Mouse (Mus musculus) 416B (cell line): ENCODE results near the gene Pwp1.
"Not testable (repeated sequence)": the region's sequence is repeated elsewhere in the genome, so short reads cannot be mapped to it uniquely, and the experiment has no call there.

ENCODE experiments used
- DNase-seq: peaks from one replicate; pipeline ENCODE4 v3.0.0; 2011; ENCODE audit warnings: low read depth

The Pwp1 gene

DNA sequence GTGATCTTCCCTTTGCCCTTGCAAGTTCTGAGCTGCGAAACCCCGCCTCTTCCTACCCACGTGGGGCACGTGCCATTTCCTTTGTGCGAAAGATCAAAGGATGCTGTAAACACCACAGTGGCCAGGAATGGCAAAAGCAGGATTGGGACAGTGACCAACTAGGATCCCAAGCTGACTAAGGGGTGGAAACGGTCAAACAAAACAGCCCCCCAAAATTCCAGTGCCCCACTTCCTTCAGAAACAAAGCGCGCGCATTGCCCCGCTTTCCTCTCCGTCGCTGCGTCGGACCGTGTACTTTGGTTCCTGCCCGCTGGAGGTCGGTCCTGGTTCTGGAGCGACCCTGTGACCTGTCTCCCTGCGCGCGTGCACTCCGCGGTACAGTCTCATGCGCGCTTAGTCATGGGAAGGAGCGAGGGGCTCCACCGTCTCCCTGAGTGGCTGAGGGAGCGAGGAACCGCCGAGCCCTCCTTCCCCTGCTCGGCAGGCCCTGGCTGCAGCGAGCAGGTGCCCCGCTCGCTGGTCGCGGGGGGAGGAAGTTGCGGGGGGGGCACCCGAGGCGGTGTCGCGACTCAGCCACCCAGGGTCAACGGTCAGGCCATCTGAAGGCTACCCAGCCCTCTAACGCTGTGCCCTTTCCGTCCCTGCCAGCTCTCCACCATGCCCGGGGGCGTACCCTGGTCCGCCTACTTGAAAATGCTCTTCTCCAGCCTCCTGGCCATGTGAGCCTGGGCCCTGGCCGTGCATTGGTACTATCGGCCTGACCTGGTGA lies at the start of gene Pwp1:
Gene Pwp1, plus strand, starts transcription at position 410 of the 769 bp plus-strand sequence.
- peak; percentile 36 for DNase-seq

DNA sequence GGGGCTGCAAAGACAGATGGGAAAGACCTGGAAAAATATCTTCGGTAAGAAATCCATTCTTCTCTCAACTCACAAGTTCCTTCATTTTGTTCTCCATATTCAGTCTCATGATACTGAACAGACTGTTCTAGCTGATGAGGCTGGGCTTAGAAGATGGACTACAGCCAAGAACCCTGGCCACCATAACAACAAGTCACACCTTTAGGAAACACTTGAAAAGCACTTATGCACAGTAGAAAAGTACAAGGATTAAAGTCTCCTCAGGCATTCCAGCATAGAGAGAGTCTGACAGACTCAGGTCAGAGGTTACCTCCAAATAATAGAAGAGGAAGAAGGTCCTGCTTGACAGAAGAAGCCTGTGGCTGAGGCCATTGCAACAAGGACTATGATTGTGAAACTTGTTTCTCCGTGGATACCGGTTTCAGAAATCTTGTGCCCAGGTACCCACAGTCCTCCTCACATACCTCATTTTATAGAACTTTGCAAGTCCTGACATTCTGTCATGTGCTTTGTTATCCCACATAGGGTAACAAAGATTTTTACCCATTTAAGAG lies 7.1 kb upstream of the Pwp1 start:
- not testable (repeated sequence) for DNase-seq

DNA sequence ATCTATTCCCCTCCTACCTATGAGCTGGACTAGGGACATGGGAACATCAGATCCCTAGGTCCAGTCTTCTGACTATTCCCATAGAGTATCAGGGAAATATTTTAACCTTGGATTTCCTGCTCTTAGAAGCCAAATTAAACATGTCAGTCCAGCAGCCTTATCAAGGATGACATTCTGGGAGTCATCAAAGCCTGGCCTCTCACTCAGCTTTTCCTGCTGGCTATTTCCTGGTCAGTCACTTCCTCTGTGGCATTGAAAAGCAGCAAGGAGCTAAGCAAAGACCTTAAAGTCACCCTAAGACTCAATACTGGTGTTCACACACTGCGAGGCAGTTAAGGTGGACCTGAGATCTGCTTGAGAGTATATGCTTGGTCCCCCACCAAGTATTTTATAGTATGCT lies 5.5 kb upstream of the Pwp1 start:
- DNase-seq: not testable (repeated sequence)

DNA sequence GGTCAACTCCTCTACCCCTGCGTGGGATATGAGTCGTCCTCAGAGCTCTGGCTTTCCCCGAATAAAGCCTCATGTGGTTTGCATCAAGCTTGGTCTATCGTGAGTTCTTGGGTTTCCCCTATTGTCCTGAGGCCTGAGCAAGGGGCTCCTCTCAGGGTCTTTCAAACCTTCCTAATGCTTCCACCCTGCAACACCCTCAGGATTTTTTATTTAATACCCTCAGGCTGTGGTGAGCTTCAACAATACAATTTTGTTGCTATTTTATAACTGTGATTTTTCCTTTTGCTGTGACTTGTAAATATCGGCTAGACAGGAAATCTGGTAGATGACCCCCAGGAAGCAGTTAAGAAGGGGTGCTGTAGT lies 591 bp upstream of the Pwp1 start:
- DNase-seq: not testable (repeated sequence)

DNA sequence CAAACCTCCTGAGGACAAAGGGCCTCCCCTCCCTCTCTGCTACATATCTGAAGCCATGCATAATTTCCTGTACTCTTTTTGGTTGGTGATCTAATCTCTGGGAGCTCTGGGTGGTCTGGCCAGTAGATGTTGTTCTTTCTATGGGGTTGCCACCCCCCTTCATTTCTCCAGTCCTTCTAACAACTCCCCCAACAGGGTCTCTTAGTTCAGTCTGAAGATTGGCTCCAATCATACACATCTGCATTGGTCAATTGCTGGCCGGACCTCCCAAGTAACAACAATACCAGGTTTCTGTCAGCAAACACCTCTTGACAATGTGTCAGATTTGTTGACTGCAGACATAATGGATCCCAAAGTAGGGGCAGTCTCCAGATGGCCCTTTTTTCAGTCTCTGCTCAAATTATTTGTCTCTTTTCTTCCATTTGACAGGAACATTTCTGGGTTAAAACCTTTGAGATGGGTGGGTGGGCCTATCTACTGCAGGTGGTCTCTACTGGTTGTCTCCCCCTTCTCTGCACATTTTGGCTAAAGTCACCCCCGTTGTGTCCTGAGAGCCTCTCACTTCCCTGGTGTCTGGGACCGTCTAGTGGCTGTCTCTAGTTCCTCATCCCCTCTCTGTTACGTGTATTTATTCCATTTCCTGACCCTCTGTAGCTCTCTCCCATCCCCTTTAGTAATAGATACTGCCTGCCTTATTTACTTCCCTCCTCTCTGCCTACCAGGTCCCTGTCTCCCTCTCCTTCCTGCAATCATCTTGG lies 17.0 kb downstream of the Pwp1 start:
- DNase-seq: no peak

DNA sequence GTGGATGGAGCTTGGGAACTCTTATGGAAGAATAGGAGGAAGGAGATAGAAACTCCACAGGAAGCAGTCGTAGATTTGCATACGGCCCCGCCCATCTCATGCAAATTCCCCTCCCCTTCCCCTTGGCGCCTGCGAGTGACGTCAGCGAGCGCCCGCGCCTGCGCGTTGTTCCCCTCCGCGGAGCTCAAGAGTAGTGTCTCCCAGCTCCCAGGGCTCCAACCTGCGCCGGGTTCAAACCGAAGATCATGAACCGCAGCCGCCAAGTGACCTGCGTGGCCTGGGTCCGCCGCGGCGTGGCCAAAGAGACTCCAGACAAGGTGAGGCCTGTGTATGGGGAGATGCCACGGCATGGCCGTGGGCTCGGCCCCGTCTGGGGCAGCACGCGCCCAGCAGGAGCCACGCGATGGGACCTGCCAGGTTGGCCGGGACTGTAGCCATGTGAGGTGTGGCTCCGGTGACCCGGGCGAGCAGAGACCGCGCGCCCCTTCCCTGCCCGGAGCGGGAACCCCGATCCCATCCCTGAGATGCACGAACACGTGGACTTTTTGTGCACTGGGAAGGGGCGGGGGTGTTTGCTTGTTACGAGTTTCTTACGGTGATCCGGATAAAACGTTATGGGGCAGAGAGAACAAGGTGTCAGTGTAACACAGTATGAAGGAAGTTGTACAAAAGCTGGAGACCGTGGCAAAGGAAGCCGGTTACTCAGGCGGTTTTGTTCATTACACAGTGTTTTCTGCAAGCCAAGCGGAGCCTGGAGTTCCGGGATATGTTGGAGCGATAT lies 42.6 kb downstream of the Pwp1 start:
- peak; percentile 91 for DNase-seq

DNA sequence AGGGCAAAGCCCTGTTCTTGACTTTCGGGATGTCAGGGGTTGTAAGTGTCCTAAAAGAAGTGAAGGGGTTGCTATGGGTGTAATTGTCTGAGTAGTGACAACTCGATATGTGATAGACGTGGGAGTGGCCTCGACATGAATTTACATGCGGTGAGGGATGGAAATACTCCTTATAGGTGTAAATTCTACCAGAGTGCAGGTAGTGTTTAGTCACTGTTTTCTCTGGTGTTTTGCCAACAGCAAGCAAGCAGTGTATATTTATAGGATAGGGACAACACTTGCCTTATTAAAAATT lies 43.1 kb downstream of the Pwp1 start:
- DNase-seq: peak; percentile 41

DNA sequence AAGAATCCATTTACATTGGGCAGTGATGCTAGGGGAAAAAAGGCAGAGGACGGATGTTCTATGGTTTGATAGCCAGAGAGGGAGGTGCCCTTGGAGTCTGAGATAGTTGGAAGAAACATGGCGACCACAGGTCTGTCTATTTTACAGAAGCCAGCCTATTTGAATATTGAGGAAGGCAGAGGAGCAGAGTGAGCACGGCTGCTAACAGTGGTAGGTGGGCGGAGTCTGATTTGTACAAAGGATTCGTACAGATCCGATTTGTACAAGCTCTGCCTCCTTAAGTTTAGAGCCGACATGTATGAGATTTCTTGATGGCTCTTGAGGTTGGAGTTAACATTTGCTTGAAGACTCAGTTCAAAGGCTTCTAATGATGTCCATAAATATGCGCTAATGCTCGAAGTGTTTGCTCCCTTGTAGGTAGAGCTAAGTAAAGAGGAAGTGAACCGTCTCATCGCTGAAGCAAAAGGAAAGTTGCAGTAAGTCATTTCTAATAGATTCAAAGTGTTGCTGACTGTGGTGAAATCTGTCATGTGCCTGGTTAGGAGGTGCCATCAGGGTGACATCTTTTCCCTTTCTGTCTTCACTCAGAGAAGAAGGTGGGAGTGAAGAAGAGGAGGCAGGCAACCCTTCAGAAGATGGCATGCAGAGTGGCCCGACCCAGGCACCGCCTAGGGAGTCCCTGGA lies 44.7 kb downstream of the Pwp1 start:
- DNase-seq: no peak

DNA sequence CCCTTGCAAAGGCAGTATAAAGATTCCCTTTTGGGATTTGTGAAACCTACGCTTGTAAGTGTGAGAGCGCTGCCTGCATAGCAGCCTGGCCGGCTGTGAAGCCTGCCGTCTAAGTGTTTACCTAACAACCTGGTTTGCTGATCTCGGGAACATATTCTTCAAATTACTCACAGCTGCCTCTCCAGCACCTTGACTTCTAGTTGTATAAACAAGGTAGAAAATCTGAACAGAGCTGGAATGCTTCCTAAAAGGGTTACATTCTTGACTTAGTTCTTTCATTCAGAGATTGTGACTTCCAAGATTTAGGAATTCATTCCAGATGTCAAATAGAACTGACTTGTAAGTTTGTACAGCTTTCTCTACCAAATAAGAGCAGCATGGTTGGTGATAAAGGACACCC lies 46.5 kb downstream of the Pwp1 start:
- no peak for DNase-seq

DNA sequence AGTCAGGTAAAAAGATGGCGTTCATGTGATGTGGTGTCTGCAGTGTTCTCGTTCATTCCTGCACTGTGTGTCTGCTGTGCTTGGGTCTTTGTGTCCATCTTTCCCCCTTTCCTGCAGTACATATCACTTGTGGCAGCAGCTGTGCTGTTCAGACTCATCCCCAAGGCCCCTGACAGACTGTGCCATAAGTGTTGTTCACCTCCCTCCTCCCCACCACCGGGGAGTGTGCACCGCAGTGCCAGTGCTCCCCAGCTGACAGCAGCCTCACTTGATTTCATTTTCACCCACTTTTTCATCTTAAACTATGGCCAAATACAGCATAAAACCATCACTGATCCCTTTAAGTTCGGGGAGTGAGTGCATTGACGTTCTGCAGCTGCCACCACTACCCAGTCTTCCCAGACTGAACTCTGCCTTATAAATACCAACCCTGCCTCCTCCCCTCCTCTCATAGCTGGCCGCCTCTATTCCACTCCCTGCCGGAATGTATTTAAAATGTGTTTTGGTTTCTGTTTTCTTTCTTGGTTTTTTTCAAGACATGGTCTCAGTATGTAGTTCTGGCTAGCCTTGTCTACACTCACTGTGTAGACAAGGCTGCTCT lies 50.7 kb downstream of the Pwp1 start:
- DNase-seq: no peak

DNA sequence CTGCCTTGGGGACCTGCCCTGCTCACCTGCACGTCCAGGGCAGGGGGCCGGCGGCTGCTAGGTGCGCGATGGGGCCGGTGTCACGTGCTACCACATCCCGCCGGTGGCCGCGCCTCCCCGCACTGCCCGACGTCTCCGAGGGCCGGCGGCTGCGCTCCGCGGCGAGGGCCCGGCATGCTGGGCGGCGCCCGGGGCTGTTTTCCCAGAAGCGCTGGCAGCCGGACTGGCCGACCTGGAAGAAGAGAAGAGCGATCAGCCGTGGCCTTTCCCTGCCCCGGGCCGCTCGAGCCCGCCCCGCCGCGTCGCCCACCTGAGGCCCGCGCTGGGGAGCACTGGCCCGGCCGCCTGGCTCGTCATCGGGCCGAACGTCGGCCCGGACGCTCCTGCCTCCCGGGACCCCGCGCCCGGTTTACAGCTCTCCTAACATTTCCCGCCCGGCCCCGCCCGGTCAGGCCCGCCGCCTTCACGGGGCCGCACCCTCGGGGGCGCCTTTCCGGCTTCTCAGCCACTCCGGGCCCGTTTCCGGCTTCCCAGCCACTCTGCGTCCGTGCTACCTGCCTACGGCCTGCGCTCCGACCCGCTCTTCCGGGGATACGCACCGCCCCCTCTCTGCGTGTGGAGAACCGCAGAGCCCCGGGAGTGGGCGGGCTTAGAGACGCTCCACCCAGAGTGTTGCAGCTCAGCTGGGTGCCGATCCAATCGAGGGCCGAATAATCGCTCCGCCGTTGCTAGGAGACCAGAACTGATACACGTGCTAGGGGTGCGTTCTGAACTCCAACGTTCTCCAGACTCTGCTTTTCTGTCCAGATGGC lies 87.4 kb downstream of the Pwp1 start, which contains the start of gene Prdm4:
Gene Prdm4, minus strand, starts transcription at position 645 of the 812 bp plus-strand sequence.
- DNase-seq: peak; percentile 96

DNA sequence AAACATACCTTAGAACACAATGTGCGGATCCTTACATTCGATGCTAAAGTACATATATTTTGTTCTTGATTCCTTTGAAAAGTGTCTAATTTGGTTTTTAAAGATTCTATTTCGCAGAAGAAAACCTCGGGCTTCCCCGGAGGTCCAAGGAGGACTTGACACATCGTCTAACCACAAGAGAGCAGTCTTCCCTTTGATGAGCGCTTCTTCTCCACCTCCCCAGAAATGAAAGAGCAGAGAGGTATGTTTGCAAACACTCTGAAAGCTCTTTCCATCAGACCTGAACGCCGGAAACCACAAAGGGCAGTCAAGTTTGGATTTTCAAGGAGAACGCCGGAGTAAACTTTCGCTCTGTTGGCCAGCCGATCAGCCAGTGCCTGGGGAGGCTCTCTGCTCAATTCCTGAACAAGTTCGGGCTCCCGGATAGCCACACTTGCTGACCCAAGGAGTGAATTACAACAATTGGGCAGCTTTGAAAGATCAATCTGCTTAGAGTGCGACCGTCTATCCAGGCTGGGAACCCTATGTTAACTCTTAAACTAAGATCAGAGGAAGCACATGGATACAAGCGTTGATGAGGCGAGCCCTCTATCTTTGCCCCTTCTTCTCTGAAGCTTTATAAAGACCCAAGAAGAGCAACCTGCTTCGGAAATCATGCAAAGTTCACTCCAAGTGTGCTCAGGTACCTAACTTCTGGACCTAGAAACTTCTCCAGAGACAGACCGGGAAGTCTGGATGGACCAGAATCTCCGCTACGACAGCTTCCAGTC lies 98.6 kb downstream of the Pwp1 start, which contains the start of gene Ascl4:
Gene Ascl4, plus strand, starts transcription at position 6 of the 770 bp plus-strand sequence.
- no peak for DNase-seq

DNA sequence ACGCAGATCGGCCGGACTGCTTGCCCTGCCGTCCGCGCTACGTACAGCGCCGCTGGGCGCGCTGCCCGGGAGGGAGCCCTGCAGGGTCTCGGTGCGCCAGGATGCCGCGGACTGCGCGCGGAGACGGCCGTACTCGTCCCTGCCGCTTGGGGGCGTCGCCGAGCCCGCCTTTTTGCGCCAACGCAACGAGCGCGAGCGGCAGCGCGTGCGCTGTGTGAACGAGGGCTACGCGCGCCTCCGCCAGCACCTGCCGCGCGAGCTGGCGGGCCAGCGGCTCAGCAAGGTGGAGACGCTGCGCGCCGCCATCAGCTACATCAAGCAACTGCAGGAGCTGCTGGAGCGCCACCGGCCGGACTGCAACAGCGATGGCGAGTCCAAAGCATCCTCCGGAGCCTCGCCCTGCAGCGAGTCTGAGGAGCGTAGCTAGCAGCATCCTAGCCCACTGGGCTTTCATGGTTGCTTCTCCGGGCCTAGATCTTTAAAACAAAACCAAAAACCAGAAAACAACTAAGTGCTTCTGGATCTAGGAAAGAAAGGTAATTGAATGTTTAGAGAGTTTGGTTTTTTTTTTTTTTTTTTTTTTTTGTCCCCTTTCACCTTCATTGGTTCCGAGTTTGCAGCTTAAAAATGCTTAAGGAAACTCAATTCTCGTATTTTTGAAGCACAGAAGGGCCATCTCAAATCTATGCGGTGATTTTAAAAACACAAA lies 99.4 kb downstream of the Pwp1 start:
- DNase-seq: no peak

DNA sequence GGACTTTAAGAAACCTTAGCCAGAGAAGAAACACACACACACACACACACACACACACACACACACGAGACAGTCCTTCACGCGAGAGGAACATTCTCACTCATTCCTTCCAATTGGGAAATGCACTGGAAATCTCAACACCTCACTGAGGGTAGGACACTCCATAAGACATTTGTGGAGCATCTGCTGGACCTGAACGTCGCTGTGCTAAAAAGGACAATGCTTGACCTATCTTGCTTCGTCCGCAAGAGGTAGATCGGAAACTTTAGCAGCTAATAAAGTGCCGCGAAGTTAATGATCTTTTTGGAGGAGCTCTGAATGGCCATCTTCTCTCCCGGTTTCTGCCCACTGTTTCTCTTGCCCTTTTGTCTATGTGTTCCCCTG lies 99.9 kb downstream of the Pwp1 start:
- DNase-seq: no peak

DNA sequence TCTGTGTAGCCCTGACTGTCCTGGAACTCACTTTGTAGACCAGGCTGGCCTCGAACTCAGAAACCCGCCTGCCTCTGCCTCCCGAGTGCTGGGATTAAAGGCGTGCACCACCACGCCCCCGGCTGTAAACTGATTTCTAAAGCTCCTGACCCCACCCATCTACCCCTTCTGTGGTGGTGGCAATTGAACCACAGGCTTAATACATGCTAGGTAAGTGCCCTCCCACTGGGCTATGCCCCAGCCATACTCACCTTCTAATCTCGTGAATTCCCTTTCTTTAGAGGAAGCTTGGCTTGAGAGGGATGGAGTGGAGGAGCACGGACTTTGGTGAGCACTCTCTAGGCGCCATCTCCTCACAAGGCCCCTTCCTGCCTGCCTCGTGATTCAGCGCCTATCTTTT lies 100.7 kb downstream of the Pwp1 start:
- DNase-seq: no peak

DNA sequence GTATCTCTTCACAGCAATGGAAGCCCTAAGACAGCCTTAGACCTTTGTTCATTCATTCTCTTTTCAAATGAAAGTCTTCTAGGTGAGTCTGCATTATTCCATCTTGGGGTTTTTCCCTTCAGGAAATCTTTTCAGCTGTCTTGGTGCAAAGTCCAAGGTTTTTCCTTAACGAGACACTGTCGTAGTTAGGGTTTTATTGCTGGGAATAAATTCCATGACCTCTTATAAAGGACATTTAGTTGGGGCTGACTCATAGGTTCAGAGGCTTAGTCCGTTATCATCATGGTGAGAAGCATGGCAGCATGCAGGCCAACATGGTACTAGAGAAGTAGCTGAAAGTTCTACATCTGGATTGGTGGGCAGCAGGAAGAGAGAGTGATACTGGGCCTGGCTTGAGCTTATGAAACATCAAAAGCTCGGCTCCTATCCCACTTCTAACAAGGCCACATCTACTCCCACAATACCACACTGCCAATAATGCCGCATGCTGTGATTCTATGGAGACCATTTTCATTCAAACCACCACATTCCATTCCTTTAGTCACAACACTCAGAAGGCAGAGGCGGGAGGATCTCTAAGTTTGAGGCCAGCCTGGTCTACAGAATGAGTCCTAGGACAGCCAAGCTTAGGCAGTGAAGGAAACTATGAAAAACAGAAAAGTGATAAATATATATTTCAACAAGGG lies 107.1 kb downstream of the Pwp1 start:
- DNase-seq: no peak
